Mouse (Mus musculus) embryonic facial prominence, embryonic 13.5 days (tissue): ENCODE results near the gene Emilin1. TPM values are rescaled to one million over a fixed set of nuclear protein-coding genes. Genes with fewer than 3 reads are reported as not detected.
A peak's percentile ranks its signal among the peaks of the same experiment; 100 is the strongest.

Source experiments
- ATAC-seq: fragments of 200-750 bp; cut with Nextera tagmentation; 2 replicates; pipeline ENCODE4 v1.8.0; 2017; ENCODE audit warnings: low read depth; ENCODE audit not compliant: insufficient number of reproducible peaks, insufficient read depth, low FRiP score, low TSS enrichment
- H3K27ac ChIP-seq: fragments of 300-500 bp; sonication (generic); 2 replicates; pipeline ENCODE4 v1.5.1; 2015; ENCODE audit warnings: moderate library complexity, mild to moderate bottlenecking, inconsistent platforms
- H3K27me3 ChIP-seq: fragments of 300-500 bp; sonication (generic); 2 replicates; pipeline ENCODE4 v1.6.1; 2015; ENCODE audit warnings: mild to moderate bottlenecking, inconsistent platforms
- H3K36me3 ChIP-seq: fragments of 300-500 bp; sonication (generic); 2 replicates; pipeline ENCODE4 v1.6.1; 2015; ENCODE audit warnings: mild to moderate bottlenecking, inconsistent platforms
- H3K4me1 ChIP-seq: fragments of 300-500 bp; sonication (generic); 2 replicates; pipeline ENCODE4 v1.6.1; 2015; ENCODE audit warnings: inconsistent platforms
- H3K4me2 ChIP-seq: fragments of 300-500 bp; sonication (generic); 2 replicates; pipeline ENCODE4 v1.6.1; 2015; ENCODE audit warnings: moderate library complexity, mild to moderate bottlenecking, inconsistent platforms
- H3K4me3 ChIP-seq: fragments of 300-500 bp; sonication (generic); 2 replicates; pipeline ENCODE4 v1.5.1; 2015; ENCODE audit warnings: mild to moderate bottlenecking, inconsistent platforms
- H3K9ac ChIP-seq: fragments of 300-500 bp; sonication (generic); 2 replicates; pipeline ENCODE4 v1.6.1; 2015; ENCODE audit warnings: mild to moderate bottlenecking, inconsistent platforms
- H3K9me3 ChIP-seq: fragments of 300-500 bp; sonication (generic); 2 replicates; pipeline ENCODE4 v1.6.1; 2016; ENCODE audit warnings: inconsistent platforms
- WGBS: fragments of 180-500 bp; shearing (Covaris S2); methylation state at CpG from one replicate; pipeline ENCODE4 v1.1.7; 2015; ENCODE audit warnings: mixed read lengths; 5-methylcytosine and 5-hydroxymethylcytosine counted together
- polyA plus RNA-seq: library from polyadenylated mRNA; unstranded; fragments of >200 nt; fragmentation: Nextera tagmentation; extraction: Ambion mirVana; gene quantifications from 2 replicates; pipeline ENCODE4 v1.2.1, GENCODE M21; 2015

The Emilin1 gene
- polyA plus RNA-seq, 1 experiment from 2014 or later = 199 TPM

DNA sequence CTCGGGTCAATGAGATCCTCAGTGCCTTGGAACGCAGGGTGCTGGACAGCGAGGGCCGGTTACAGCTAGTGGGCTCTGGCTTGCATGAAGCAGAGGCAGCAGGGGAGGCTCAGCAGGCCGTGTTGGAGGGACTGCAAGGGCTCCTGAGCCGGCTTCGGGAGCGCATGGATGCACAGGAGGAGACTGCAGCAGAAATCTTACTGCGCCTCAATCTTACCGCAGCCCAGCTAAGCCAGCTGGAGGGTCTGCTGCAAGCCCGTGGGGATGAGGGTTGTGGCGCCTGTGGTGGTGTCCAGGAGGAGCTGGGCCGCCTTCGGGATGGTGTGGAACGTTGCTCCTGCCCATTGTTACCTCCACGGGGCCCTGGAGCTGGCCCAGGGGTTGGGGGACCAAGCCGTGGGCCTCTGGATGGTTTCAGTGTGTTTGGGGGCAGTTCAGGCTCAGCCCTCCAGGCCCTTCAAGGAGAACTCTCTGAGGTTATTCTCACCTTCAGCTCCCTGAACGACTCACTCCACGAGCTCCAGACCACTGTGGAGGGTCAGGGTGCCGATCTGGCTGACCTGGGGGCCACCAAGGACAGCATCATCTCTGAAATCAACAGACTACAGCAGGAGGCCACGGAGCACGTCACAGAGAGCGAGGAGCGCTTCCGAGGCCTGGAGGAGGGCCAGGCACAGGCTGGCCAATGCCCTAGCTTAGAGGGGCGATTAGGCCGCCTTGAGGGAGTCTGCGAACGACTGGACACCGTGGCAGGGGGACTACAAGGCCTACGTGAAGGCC, 4.9 kb downstream of the Emilin1 start:
- no peak for ATAC-seq
- Histone ChIP-seq H3K4me1 (peaks cover 87% of the 10 kb centered on the region), H3K4me3 (no peak overlapping the region), H3K4me2 (no peak overlapping the region), H3K27ac (0 out of 2 replicates have a peak overlapping the region, but pooled peaks have one; percentile 39), H3K36me3 (peaks cover 47% of the 10 kb centered on the region), H3K9me3 (no peaks in the 10 kb centered on the region), H3K9ac (peak overlapping the region; percentile 36), H3K27me3 (no peaks in the 10 kb centered on the region)
- 88% methylated on average over 31 of the region's 31 CpGs for WGBS

DNA sequence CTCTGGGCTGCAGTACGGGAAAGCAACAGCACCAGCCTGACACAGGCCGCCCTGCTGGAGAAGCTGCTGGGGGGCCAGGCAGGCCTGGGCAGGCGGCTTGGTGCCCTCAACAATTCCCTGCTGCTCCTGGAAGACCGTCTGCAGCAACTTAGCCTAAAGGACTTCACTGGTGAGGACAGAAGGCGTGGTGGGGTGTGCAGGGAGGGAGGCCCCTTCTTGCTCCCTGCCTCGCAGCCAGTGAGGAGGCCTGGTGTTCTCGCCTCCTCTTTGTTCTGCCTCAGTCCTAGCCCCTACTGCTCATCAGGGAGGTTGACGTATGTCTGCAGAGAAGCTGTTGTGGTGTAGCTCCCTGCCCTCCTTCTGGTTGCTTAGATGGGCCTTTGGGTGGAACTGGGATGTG, 5.5 kb downstream of the Emilin1 start:
- Histone ChIP-seq H3K36me3 (peaks cover 47% of the 10 kb centered on the region), H3K27me3 (no peaks in the 10 kb centered on the region), H3K27ac (peak overlapping the region; percentile 39; the same call in 1 of the 2 replicates), H3K4me2 (no peak overlapping the region), H3K9me3 (no peaks in the 10 kb centered on the region), H3K4me3 (no peak overlapping the region), H3K9ac (peak overlapping the region; percentile 36), H3K4me1 (peaks cover 84% of the 10 kb centered on the region)
- 75% methylated on average over 8 of the region's 8 CpGs for WGBS
- no peak for ATAC-seq

- Histone ChIP-seq H3K9me3 (no peaks in the 10 kb centered on the region), H3K27me3 (no peaks in the 10 kb centered on the region), H3K4me3 (no peak overlapping the region), H3K4me2 (no peak overlapping the region), H3K27ac (no peak overlapping the region), H3K4me1 (peaks cover 73% of the 10 kb centered on the region), H3K9ac (0 out of 2 replicates have a peak overlapping the region, but pooled peaks have one; percentile 17), H3K36me3 (peaks cover 47% of the 10 kb centered on the region)
- no peak for ATAC-seq
- WGBS = 66% methylated on average over 11 of the region's 11 CpGs
Observed at GRCm38 (mm10) chr5:30919831-30920614, 6.8 kb downstream of the Emilin1 start.

GRCm38 (mm10) chr5:30920621-30921020, 7.4 kb downstream of the Emilin1 start:
- no peak for ATAC-seq
- Histone ChIP-seq H3K4me1 (peaks cover 68% of the 10 kb centered on the region), H3K4me2 (peak overlapping the region; percentile 76; the same call in 1 of the 2 replicates)

GRCm38 (mm10) chr5:30921256-30922033, 8.2 kb downstream of the Emilin1 start, which contains the start of gene Khk:
Gene Khk (plus strand): TSS chr5:30921431.
- Histone ChIP-seq H3K4me1 (peaks cover 62% of the 10 kb centered on the region), H3K36me3 (peaks cover 51% of the 10 kb centered on the region), H3K4me2 (peak within 1 kb of the TSS; percentile 76), H3K9me3 (no peaks in the 10 kb centered on the region), H3K27ac (peak within 1 kb of the TSS; percentile 89), H3K4me3 (peak within 1 kb of the TSS; percentile 46), H3K27me3 (no peaks in the 10 kb centered on the region), H3K9ac (peak within 1 kb of the TSS; percentile 74)
- 2% methylated on average over 40 of the region's 40 CpGs for WGBS
- peak; percentile 79 for ATAC-seq

More at GRCm38 (mm10) chr5:30920621-30921020, 7.4 kb downstream of the Emilin1 start:
- H3K27ac ChIP-seq = no peak overlapping the region
- no peaks in the 10 kb centered on the region for H3K27me3 ChIP-seq
- 68% methylated on average over 19 of the region's 19 CpGs for WGBS
- peaks cover 51% of the 10 kb centered on the region for H3K36me3 ChIP-seq
- H3K9ac ChIP-seq = 0 out of 2 replicates have a peak overlapping the region, but pooled peaks have one; percentile 17
- no peak overlapping the region for H3K4me3 ChIP-seq
- H3K9me3 ChIP-seq = no peaks in the 10 kb centered on the region

DNA sequence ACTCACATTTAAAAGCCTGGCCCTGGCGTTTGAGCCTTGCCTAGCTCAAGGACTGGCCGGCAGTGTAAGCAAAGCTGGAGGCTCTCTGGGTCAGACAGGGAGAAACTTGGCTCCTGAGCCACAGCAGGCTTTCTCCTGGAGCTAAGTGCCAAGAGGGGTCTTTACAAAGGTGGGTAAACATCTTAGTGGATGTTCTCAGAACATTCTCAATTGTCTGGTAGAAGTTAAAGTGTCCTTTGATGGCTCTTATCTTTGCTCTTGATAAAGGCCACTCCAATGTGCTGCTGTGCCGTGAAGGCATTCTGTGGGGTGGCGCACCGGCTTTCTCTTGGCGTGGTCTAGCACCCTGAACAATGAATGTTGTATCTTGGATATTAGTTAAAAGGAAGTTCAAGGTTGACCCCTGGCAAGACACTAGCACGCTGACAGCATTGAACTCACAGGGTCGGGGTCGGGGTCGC, 9.4 kb downstream of the Emilin1 start:
- peak overlapping the region; percentile 74; the same call in 1 of the 2 replicates for H3K9ac ChIP-seq
- no peaks in the 10 kb centered on the region for H3K9me3 ChIP-seq
- H3K27me3 ChIP-seq = no peaks in the 10 kb centered on the region
- H3K4me3 ChIP-seq = no peak overlapping the region
- no peak for ATAC-seq
- peaks cover 39% of the 10 kb centered on the region for H3K36me3 ChIP-seq
- 76% methylated on average over 10 of the region's 10 CpGs for WGBS
- peak overlapping the region; percentile 76 for H3K4me2 ChIP-seq
- peaks cover 52% of the 10 kb centered on the region for H3K4me1 ChIP-seq
- no peak overlapping the region for H3K27ac ChIP-seq

DNA sequence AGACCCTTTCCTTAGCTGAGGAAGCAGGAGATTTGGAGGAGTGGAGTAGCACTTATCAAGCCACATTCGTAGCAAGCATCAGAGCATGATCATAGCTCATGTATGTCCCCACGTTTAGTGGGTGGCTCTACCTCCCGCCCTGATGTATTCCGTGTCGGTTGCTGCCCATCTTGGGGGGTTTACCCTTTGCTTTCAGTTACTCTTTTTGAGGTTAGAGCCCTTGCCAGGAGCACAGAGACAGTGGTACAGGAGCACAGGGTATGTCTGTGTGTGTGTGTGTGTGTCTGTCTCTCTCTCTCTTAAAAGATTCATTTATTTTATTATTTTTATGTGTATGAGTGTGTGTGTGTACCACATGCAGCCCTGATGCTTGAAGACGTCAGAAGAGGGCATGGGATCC, 9.9 kb downstream of the Emilin1 start:
- Histone ChIP-seq H3K9ac (no peak overlapping the region), H3K4me3 (no peak overlapping the region), H3K9me3 (no peaks in the 10 kb centered on the region), H3K27me3 (no peaks in the 10 kb centered on the region), H3K4me1 (peaks cover 52% of the 10 kb centered on the region), H3K36me3 (peaks cover 34% of the 10 kb centered on the region), H3K4me2 (no peak overlapping the region), H3K27ac (no peak overlapping the region)
- no peak for ATAC-seq
- 89% methylated on average over 6 of the region's 6 CpGs for WGBS

GRCm38 (mm10) chr5:30924614-30925013, 11.4 kb downstream of the Emilin1 start:
- Histone ChIP-seq H3K9ac (no peak overlapping the region), H3K4me1 (peaks cover 38% of the 10 kb centered on the region), H3K27ac (no peak overlapping the region), H3K4me2 (no peak overlapping the region), H3K27me3 (no peaks in the 10 kb centered on the region), H3K9me3 (no peaks in the 10 kb centered on the region), H3K4me3 (no peak overlapping the region), H3K36me3 (peaks cover 19% of the 10 kb centered on the region)
- WGBS = 80% methylated on average over 8 of the region's 8 CpGs
- no peak for ATAC-seq

DNA sequence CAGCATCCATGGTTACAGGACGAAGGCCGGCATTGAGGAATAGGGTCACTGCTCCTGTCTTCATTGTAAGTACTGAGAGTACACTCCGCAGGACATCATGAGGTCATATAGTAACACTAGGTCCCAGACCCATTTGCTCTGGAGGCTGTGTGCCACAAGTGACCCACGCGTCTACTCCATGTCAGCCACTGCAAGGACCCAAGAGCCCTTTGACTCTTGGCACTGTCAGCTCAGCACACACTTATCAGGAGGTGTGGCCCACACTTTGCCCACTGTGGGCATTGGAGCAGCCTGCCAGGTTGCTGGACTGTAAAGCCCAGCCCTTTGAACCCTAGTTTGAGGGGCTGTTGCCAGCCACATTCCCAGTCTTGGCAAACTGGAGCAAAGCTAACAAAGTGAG, 12.0 kb downstream of the Emilin1 start:
- no peaks in the 10 kb centered on the region for H3K9me3 ChIP-seq
- no peak overlapping the region for H3K4me2 ChIP-seq
- H3K27ac ChIP-seq = no peak overlapping the region
- H3K4me1 ChIP-seq = peaks cover 33% of the 10 kb centered on the region
- WGBS = 93% methylated on average over 5 of the region's 5 CpGs
- no peak overlapping the region for H3K9ac ChIP-seq
- H3K27me3 ChIP-seq = no peaks in the 10 kb centered on the region
- H3K4me3 ChIP-seq = no peak overlapping the region
- no peak for ATAC-seq
- H3K36me3 ChIP-seq = peaks cover 13% of the 10 kb centered on the region

GRCm38 (mm10) chr5:30926073-30926472, 12.9 kb downstream of the Emilin1 start:
- peaks cover 24% of the 10 kb centered on the region for H3K4me1 ChIP-seq
- ATAC-seq = no peak
- 69% methylated on average over 2 of the region's 2 CpGs for WGBS
- H3K36me3 ChIP-seq = peaks cover 5% of the 10 kb centered on the region; the same call in 1 of the 2 replicates
- H3K4me2 ChIP-seq = no peak overlapping the region
- H3K9me3 ChIP-seq = no peaks in the 10 kb centered on the region
- H3K27me3 ChIP-seq = no peaks in the 10 kb centered on the region
- H3K4me3 ChIP-seq = no peak overlapping the region
- no peak overlapping the region; the same call in 1 of the 2 replicates for H3K9ac ChIP-seq
- H3K27ac ChIP-seq = no peak overlapping the region
